Mouse (Mus musculus): Measurements from ENCODE around the gene Olfr1493-ps1.

Gene Olfr1493-ps1

GRCm38 (mm10) chr19:13722978-13723377, at the start of gene Olfr1493-ps1:
TSS of gene Olfr1493-ps1 (plus strand) at chr19:13723278.
- no peak for DNase-seq (ENCODE audit: low spot score)

- no peak for DNase-seq (ENCODE audit: low spot score)
Measured at GRCm38 (mm10) chr19:13696968-13697367, 26.1 kb upstream of the Olfr1493-ps1 start, which contains the start of gene Olfr1491. TSS of gene Olfr1491 (plus strand) at chr19:13697268.

- no peak for DNase-seq (ENCODE audit: low spot score)
Measured at GRCm38 (mm10) chr19:13739428-13739827, 16.4 kb downstream of the Olfr1493-ps1 start, which contains the start of gene Olfr1494. TSS of gene Olfr1494 (plus strand) at chr19:13739728.

- no peak for DNase-seq (ENCODE audit: low spot score)
Measured at GRCm38 (mm10) chr19:13749366-13749765, 26.3 kb downstream of the Olfr1493-ps1 start.

- no peak for DNase-seq (ENCODE audit: low spot score)
Measured at GRCm38 (mm10) chr19:13764306-13764705, 41.2 kb downstream of the Olfr1493-ps1 start, which contains the start of gene Olfr1495. TSS of gene Olfr1495 (plus strand) at chr19:13764606.

- DNase-seq (ENCODE audit: low spot score), result no peak
Measured at GRCm38 (mm10) chr19:13768565-13769276, 45.6 kb downstream of the Olfr1493-ps1 start.

GRCm38 (mm10) chr19:13777578-13777977, 54.5 kb downstream of the Olfr1493-ps1 start, which contains the start of gene Olfr1496:
TSS of gene Olfr1496 (plus strand) at chr19:13777878.
- DNase-seq (ENCODE audit: low spot score), result no peak

Data from embryo, embryonic 10 days (tissue).